Mouse (Mus musculus): ENCODE data around the gene Tspan2. TPM values are rescaled to one million over a fixed set of nuclear protein-coding genes. Genes with fewer than 3 reads are reported as not detected.

Gene Tspan2
- 31.1 and 31.3 TPM in 2 replicates for polyA plus RNA-seq (2021; fragmentation: Nextera tagmentation)
- long read RNA-seq, experiment 1, full-length matches to known transcripts: 26 of 50 reads
- long read RNA-seq, experiment 1, partial matches to known transcripts: 3 of 50 reads
- long read RNA-seq, experiment 1, other reads (novel, unspliced or antisense): 21 of 50 reads
- long read RNA-seq, experiment 2, full-length matches to known transcripts: 101 of 145 reads
- long read RNA-seq, experiment 2, partial matches to known transcripts: 35 of 145 reads
- long read RNA-seq, experiment 2, other reads (novel, unspliced or antisense): 9 of 145 reads

GRCm38 (mm10) chr3:102734313-102735030 is at the start of gene Tspan2:
Tspan2 (plus strand) TSS chr3:102734529.

GRCm38 (mm10) chr3:102782618-102783017 is 48.3 kb downstream of the Tspan2 start, which contains the start of gene Tshb:
Tshb (minus strand) TSS chr3:102782718.

Other genes starting within 250 kb of the Tspan2 start
- 0.10 and 0.13 TPM in 2 replicates for gene Tshb, start 48.2 kb downstream of the Tspan2 start, polyA plus RNA-seq (2021; fragmentation: Nextera tagmentation)
- not detected in 2 replicates for gene Sycp1, start 201.6 kb downstream of the Tspan2 start, polyA plus RNA-seq (2021; fragmentation: Nextera tagmentation)
- gene Nr1h5, start 229.6 kb downstream of the Tspan2 start, polyA plus RNA-seq (2021; fragmentation: Nextera tagmentation): not detected in 2 replicates